Mouse (Mus musculus): Measurements from ENCODE around the gene Abcb9. TPM values are rescaled to one million over a fixed set of nuclear protein-coding genes. Genes with fewer than 3 reads are reported as not detected.
"Not testable (repeated sequence)": the region's sequence is repeated elsewhere in the genome, so short reads cannot be mapped to it uniquely, and the experiment has no call there.

Abcb9 gene
- total RNA-seq, 2 experiments from 2014 or later: 5.2 to 6.1 TPM

GRCm38 (mm10) chr5:124062037-124062824, 33.4 kb downstream of the Abcb9 start:
- no peak for DNase-seq (ENCODE audit: low spot score in 2 of 2)

GRCm38 (mm10) chr5:124059677-124060076, 35.9 kb downstream of the Abcb9 start:
- DNase-seq (ENCODE audit: low spot score in 2 of 2): no peak

- no peak for DNase-seq (ENCODE audit: low spot score in 2 of 2)
These were observed 36.8 kb downstream of the Abcb9 start for GRCm38 (mm10) chr5:124058749-124059148.

- DNase-seq (ENCODE audit: low spot score in 2 of 2): no peak
These were observed 38.6 kb downstream of the Abcb9 start for GRCm38 (mm10) chr5:124056956-124057355.

- no peak for DNase-seq (ENCODE audit: low spot score in 2 of 2)
These were observed 39.4 kb downstream of the Abcb9 start for GRCm38 (mm10) chr5:124056219-124056618.

- DNase-seq (ENCODE audit: low spot score in 2 of 2): not testable (repeated sequence)
These were observed 43.0 kb downstream of the Abcb9 start for GRCm38 (mm10) chr5:124052641-124053040.

GRCm38 (mm10) chr5:124051899-124052491, 43.6 kb downstream of the Abcb9 start:
- no peak for DNase-seq (ENCODE audit: low spot score in 2 of 2)

GRCm38 (mm10) chr5:124050095-124051050, 45.2 kb downstream of the Abcb9 start:
- no peak for DNase-seq (ENCODE audit: low spot score in 2 of 2)

- DNase-seq (ENCODE audit: low spot score in 2 of 2): no peak
These were observed 46.2 kb downstream of the Abcb9 start for GRCm38 (mm10) chr5:124049249-124050045.

- no peak for DNase-seq (ENCODE audit: low spot score in 2 of 2)
These were observed 48.7 kb downstream of the Abcb9 start for GRCm38 (mm10) chr5:124046741-124047401.

GRCm38 (mm10) chr5:124045453-124046010, 50.1 kb downstream of the Abcb9 start:
- DNase-seq (ENCODE audit: low spot score in 2 of 2): no peak

GRCm38 (mm10) chr5:124043999-124044398, 51.6 kb downstream of the Abcb9 start:
- DNase-seq (ENCODE audit: low spot score in 2 of 2): no peak

- peak in 1 of 2 experiments; percentile 32 for DNase-seq (ENCODE audit: low spot score in 2 of 2)
These were observed 52.2 kb downstream of the Abcb9 start for GRCm38 (mm10) chr5:124043212-124043978.

- DNase-seq (ENCODE audit: low spot score in 2 of 2): no peak
These were observed 54.5 kb downstream of the Abcb9 start for GRCm38 (mm10) chr5:124041097-124041496.

GRCm38 (mm10) chr5:124039602-124040001, 56.0 kb downstream of the Abcb9 start:
- no peak for DNase-seq (ENCODE audit: low spot score in 2 of 2)

- no peak for DNase-seq (ENCODE audit: low spot score in 2 of 2)
These were observed 58.8 kb downstream of the Abcb9 start for GRCm38 (mm10) chr5:124036836-124037235.

GRCm38 (mm10) chr5:124036341-124036740, 59.3 kb downstream of the Abcb9 start:
- DNase-seq (ENCODE audit: low spot score in 2 of 2): no peak

GRCm38 (mm10) chr5:124035806-124036205, 59.8 kb downstream of the Abcb9 start:
- no peak for DNase-seq (ENCODE audit: low spot score in 2 of 2)

- DNase-seq (ENCODE audit: low spot score in 2 of 2): no peak
These were observed 60.2 kb downstream of the Abcb9 start for GRCm38 (mm10) chr5:124035406-124035805.

All from gastrocnemius, postnatal 4 days (tissue).